Mouse (Mus musculus) cerebellum, adult 9-10 months (tissue): ENCODE measurements around the gene Padi4.

Experiments
- DNase-seq: peaks from one replicate; pipeline ENCODE4 v3.0.0; 2022

Gene Padi4

GRCm38 (mm10) chr4:140787414-140787813 lies 13.4 kb upstream of the Padi4 start:
- no peak for DNase-seq

GRCm38 (mm10) chr4:140785217-140785616 lies 11.2 kb upstream of the Padi4 start:
- DNase-seq, result no peak

GRCm38 (mm10) chr4:140784292-140784945 lies 10.4 kb upstream of the Padi4 start:
- no peak for DNase-seq

- DNase-seq, result no peak
Measured at GRCm38 (mm10) chr4:140782821-140783220, 8.8 kb upstream of the Padi4 start.

- no peak for DNase-seq
Measured at GRCm38 (mm10) chr4:140780507-140780906, 6.5 kb upstream of the Padi4 start.

- DNase-seq, result no peak
Measured at GRCm38 (mm10) chr4:140779803-140780397, 5.9 kb upstream of the Padi4 start.

- no peak for DNase-seq
Measured at GRCm38 (mm10) chr4:140776623-140777022, 2.6 kb upstream of the Padi4 start.

- DNase-seq, result no peak
Measured at GRCm38 (mm10) chr4:140775876-140776275, 1.8 kb upstream of the Padi4 start.

GRCm38 (mm10) chr4:140774893-140775292 lies 857 bp upstream of the Padi4 start:
- no peak for DNase-seq

GRCm38 (mm10) chr4:140771091-140771490 lies 2.9 kb downstream of the Padi4 start:
- no peak for DNase-seq

- no peak for DNase-seq
Measured at GRCm38 (mm10) chr4:140770433-140770832, 3.6 kb downstream of the Padi4 start.

GRCm38 (mm10) chr4:140768973-140769372 lies 5.1 kb downstream of the Padi4 start:
- no peak for DNase-seq

- no peak for DNase-seq
Measured at GRCm38 (mm10) chr4:140765936-140766335, 8.1 kb downstream of the Padi4 start.

- DNase-seq, result peak; percentile 22
Measured at GRCm38 (mm10) chr4:140763158-140763557, 10.9 kb downstream of the Padi4 start.

- DNase-seq, result no peak
Measured at GRCm38 (mm10) chr4:140761601-140762000, 12.4 kb downstream of the Padi4 start.

GRCm38 (mm10) chr4:140755811-140756210 lies 18.2 kb downstream of the Padi4 start:
- DNase-seq, result no peak

- DNase-seq, result no peak
Measured at GRCm38 (mm10) chr4:140753366-140753765, 20.7 kb downstream of the Padi4 start.

GRCm38 (mm10) chr4:140750328-140750727 lies 23.7 kb downstream of the Padi4 start:
- DNase-seq, result no peak

- DNase-seq, result no peak
Measured at GRCm38 (mm10) chr4:140747978-140748377, 26.1 kb downstream of the Padi4 start.

- peak; percentile 44 for DNase-seq
Measured at GRCm38 (mm10) chr4:140744654-140745053, 29.4 kb downstream of the Padi4 start.

GRCm38 (mm10) chr4:140743086-140743485 lies 30.9 kb downstream of the Padi4 start:
- no peak for DNase-seq

- DNase-seq, result no peak
Measured at GRCm38 (mm10) chr4:140742543-140742942, 31.5 kb downstream of the Padi4 start, which contains the start of gene Padi6. Gene Padi6, minus strand, starts transcription at chr4:140742643.

GRCm38 (mm10) chr4:140741401-140741800 lies 32.6 kb downstream of the Padi4 start:
- no peak for DNase-seq

- no peak for DNase-seq
Measured at GRCm38 (mm10) chr4:140740655-140741054, 33.4 kb downstream of the Padi4 start.

- no peak for DNase-seq
Measured at GRCm38 (mm10) chr4:140732871-140733270, 41.2 kb downstream of the Padi4 start.
